Mouse (Mus musculus) embryonic fibroblast, embryonic 13.5 days (primary cell): Measurements from ENCODE around the gene Acer2.

ENCODE experiments used
- CTCF ChIP-seq: IDR thresholded peaks from 2 replicates; pipeline ENCODE4 v1.5.1; 2011; ENCODE audit warnings: mild to moderate bottlenecking, control low read depth, low read length, moderate library complexity, borderline replicate concordance; ENCODE audit not compliant: insufficient read depth
- POLR2A ChIP-seq: IDR thresholded peaks from 2 replicates; pipeline ENCODE4 v1.6.1; 2011; ENCODE audit warnings: low read depth, mild to moderate bottlenecking, control low read depth, low read length, moderate library complexity

DNA sequence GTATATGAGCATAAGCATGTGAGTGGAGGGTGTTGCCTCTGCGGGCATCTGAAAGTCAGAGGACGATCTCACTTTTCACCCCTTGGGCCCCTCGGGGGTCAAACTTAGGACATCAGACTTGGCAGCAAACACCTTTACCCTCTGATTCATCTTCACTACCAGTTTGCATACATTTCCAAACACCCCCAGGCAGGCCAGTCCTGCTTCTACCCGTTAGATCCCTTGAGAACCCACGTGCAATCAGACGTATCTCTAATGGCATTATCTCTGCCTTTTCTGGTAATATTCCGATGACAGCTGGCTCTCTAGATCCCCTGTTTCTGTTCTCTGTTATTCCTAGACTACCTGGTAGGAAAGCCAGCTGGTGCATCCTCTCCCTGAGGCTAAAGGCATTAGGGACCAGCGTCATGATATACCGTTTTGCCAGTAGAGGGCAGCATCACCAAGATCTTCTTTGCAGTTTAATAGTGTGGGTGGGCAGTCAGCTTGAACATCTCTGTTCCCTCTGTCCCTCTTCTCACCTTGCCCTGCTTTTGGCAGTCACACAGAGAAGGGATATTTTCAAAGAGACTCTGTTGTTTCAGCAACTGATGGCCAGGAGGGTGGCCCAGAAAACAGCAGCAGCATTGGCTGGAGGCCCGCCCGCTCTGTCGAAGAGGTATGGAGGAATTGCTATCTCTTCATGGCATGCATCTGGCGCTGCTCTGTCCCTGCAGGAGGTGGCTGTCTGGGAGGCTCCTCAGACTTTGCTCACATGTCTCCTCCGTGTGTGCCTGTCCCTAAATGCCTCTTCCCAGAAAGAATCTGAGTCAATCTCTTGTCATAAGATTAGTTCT, 83.6 kb downstream of the Acer2 start:
- TF ChIP-seq CTCF (peak; percentile 39; the same call in 1 of the 2 replicates), POLR2A (no peak)
